Mouse (Mus musculus) stomach, adult 2 months (tissue): ENCODE results near the gene Gopc. TPM values are rescaled to one million over a fixed set of nuclear protein-coding genes. Genes with fewer than 3 reads are reported as not detected.

Experiments used
- polyA plus RNA-seq: library from polyadenylated mRNA; depleted of rRNA; stranded (reverse); fragments of >200 nt; gene quantifications from 2 replicates; pipeline ENCODE4 v1.2.3, GENCODE M21; 2012; rRNA removed

The Gopc gene
- polyA plus RNA-seq: 1.00 and 1.4 TPM in 2 replicates

DNA sequence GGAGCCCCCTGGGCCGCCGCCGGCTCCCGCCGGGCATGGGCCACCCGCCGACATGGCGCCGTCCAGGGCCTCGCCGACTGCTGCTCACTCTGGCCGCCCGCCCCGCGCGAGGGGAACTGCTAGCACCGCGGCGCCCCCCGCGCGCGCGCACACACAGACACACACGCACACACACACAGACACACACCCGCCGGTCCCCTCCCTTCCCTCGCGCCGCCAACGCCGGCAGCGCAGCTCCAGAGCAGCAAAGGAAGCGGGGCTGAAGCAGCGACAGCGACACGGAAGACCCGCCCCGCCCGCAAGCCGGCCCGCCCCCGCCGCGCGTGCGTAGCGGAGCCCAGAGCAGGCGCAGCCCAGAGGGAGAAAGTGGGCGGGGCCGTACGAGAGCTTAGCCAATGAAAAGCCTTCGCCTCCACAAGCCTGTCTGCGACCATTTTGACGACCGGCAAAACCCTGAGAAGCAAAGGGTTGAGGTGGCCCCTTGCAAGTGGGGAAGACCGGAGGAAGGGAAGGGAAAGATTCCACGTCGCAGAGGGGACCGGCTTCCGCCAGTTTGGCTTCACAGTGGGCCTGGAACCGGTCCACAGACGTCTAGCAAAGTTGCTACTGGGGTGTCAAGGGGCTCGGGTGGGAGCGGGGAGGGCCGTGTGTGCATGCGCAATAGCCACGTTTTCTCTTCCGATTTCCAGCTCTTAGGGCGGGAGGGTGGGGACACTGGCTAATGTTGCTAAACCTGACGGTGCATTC is at the start of gene Gopc:
TSS of gene Gopc (minus strand) at position 280 of the 747 bp plus-strand sequence.

DNA sequence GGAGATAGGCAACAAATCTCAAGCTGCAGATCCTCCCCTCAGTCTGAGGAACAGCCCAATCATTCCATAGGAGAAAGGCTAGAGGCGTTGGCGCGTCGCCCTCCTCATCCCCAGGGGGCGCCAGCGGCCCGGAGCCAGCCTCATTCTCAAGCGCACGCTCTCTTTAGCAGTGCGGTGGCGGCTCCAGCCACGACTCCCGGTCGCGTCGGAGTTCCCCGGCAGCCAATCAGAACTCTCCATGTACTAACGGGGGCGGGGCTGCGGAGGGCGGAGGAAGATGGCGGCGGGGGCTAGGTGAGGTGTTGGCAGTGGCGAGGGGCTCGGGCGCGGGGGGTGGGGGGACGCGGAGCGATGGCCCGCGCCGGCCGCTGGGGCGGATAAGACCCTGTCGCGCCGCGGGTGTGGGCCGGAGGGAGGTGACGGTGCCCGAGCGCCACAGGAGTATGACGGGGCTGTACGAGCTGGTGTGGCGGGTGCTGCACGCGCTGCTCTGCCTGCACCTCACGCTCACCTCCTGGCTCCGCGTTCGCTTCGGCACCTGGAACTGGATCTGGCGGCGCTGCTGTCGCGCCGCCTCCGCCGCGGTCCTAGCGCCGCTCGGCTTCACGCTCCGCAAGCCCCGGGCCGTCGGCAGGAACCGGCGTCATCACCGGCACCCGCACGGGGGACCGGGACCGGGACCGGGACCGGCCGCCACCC is 35.5 kb upstream of the Gopc start, which contains the start of gene Nus1:
TSS of gene Nus1 (plus strand) at position 249 of the 699 bp plus-strand sequence.

DNA sequence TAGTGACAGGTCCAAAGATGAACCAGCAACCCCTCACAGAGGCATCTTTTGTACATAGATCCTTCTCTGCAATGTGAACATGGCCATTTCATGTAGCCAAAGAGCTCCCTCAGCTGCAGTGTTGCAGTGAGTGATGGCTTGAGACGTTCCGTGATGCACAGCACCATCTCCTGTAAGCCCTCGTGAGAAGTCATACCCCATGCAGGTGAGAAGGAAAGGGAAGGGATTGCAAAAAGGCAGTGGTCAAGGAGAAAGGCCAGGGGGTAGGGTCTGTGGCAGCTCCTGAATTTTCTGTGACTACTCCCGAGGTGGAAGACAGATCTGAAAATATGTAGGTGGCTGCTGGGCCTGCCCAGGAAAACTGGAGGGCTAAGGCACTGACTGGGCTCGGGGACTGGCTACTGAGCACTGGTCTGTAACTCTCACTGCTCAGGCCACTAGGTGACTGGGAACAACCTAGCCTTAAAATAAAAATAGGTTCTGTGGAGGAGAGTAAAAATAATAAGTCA is 7.1 kb upstream of the Gopc start, which contains the start of gene Nepn:
TSS of gene Nepn (plus strand) at position 51 of the 509 bp plus-strand sequence.

DNA sequence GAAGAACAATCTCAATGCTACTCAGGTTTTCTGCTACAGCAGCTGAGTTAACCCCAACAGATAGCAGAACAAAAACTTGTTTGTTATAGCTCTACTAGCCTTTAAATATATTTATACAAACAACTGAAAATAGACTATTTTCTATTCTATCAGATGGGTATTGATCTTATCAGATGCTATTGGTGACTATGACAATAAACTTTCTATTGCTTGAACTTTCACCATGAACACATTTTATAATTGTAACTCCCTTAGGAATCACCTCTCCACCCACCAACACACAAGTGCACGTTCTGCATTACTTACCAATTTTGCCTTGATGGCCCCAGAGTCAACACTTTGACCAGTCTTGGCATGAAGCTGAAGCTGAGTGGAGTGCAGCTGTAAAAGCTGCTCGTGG is 23.5 kb downstream of the Gopc start, which contains the start of gene Gm26741:
TSS of gene Gm26741 (plus strand) at position 301 of the 400 bp plus-strand sequence.

Other genes starting within 250 kb of the Gopc start
- 0.01 TPM in 1 of 2 replicates, not detected in the other for gene Ros1, start 186.9 kb downstream of the Gopc start, polyA plus RNA-seq
- gene Dcbld1, start 148.5 kb downstream of the Gopc start, polyA plus RNA-seq: 7.6 and 10.1 TPM in 2 replicates
- not detected in 2 replicates for gene Gm26741, start 23.4 kb downstream of the Gopc start, polyA plus RNA-seq
- gene Nepn, start 6.8 kb upstream of the Gopc start, polyA plus RNA-seq: not detected in 2 replicates
- 9.1 and 18.9 TPM in 2 replicates for gene Nus1, start 35.4 kb upstream of the Gopc start, polyA plus RNA-seq